Mouse (Mus musculus): ENCODE data around the gene Gdf7.
A peak's percentile ranks its signal among the peaks of the same experiment; 100 is the strongest.

The Gdf7 gene

GRCm38 (mm10) chr12:8326825-8327674 is 25.3 kb upstream of the Gdf7 start:
- peak; percentile 97 for DNase-seq

GRCm38 (mm10) chr12:8325943-8326522 is 24.3 kb upstream of the Gdf7 start:
- DNase-seq = no peak

GRCm38 (mm10) chr12:8325245-8325942 is 23.6 kb upstream of the Gdf7 start:
- DNase-seq = no peak

GRCm38 (mm10) chr12:8324086-8324485 is 22.3 kb upstream of the Gdf7 start:
- DNase-seq = no peak

GRCm38 (mm10) chr12:8321506-8321905 is 19.8 kb upstream of the Gdf7 start:
- DNase-seq = no peak

GRCm38 (mm10) chr12:8320084-8320713 is 18.4 kb upstream of the Gdf7 start:
- DNase-seq = peak; percentile 86

- DNase-seq = no peak
Measured at GRCm38 (mm10) chr12:8316541-8316940, 14.8 kb upstream of the Gdf7 start.

GRCm38 (mm10) chr12:8313773-8314172 is 12.0 kb upstream of the Gdf7 start:
- DNase-seq = no peak

- DNase-seq = peak; percentile 95
Measured at GRCm38 (mm10) chr12:8313270-8313771, 11.6 kb upstream of the Gdf7 start, which contains the start of gene Hs1bp3. TSS of gene Hs1bp3 (plus strand) at chr12:8313432.

GRCm38 (mm10) chr12:8312266-8312665 is 10.5 kb upstream of the Gdf7 start:
- no peak for DNase-seq

GRCm38 (mm10) chr12:8310992-8311391 is 9.2 kb upstream of the Gdf7 start:
- DNase-seq = no peak

- no peak for DNase-seq
Measured at GRCm38 (mm10) chr12:8306910-8307309, 5.2 kb upstream of the Gdf7 start.

- peak; percentile 62 for DNase-seq
Measured at GRCm38 (mm10) chr12:8306432-8306831, 4.7 kb upstream of the Gdf7 start.

GRCm38 (mm10) chr12:8305258-8305657 is 3.5 kb upstream of the Gdf7 start:
- DNase-seq = no peak

- DNase-seq = no peak
Measured at GRCm38 (mm10) chr12:8301011-8301814, 541 bp downstream of the Gdf7 start.

- no peak for DNase-seq
Measured at GRCm38 (mm10) chr12:8300521-8300920, 1.2 kb downstream of the Gdf7 start.

GRCm38 (mm10) chr12:8300111-8300480 is 1.7 kb downstream of the Gdf7 start:
- DNase-seq = no peak

- DNase-seq = no peak
Measured at GRCm38 (mm10) chr12:8299143-8300110, 2.3 kb downstream of the Gdf7 start.

GRCm38 (mm10) chr12:8298361-8299142 is 3.2 kb downstream of the Gdf7 start:
- no peak for DNase-seq

GRCm38 (mm10) chr12:8297586-8298214 is 4.1 kb downstream of the Gdf7 start:
- peak; percentile 25 for DNase-seq
